Mouse (Mus musculus): ENCODE data around the gene Kpna1.
"Not testable (repeated sequence)": the region's sequence is repeated elsewhere in the genome, so short reads cannot be mapped to it uniquely, and the experiment has no call there.

GRCm38 (mm10) chr16:36062534-36062933 is 84.0 kb downstream of the Kpna1 start:
- TF ChIP-seq CTCF (IDR thresholded peaks at IDR 0.05; ENCODE audit: low read depth); EP300 (optimal IDR thresholded peaks at IDR 0.05): not testable (repeated sequence)
